Mouse (Mus musculus) midbrain, postnatal 0 days (tissue): Measurements from ENCODE around the gene Slc5a5. TPM values are rescaled to one million over a fixed set of nuclear protein-coding genes. Genes with fewer than 3 reads are reported as not detected.

Source experiments
- ATAC-seq: fragments of 200-750 bp; cut with Nextera tagmentation; 2 replicates; pipeline ENCODE4 v1.8.0; 2017; ENCODE audit warnings: moderate number of reproducible peaks, mild to moderate bottlenecking, moderate TSS enrichment, moderate library complexity; ENCODE audit not compliant: low FRiP score
- DNase-seq: peaks from one replicate; pipeline ENCODE4 v3.0.0-alpha.2; 2015; ENCODE audit warnings: low spot score
- H3K27ac ChIP-seq: fragments of 300-500 bp; sonication (generic); 2 replicates; pipeline ENCODE4 v1.5.1; 2014; ENCODE audit warnings: low read depth, mild to moderate bottlenecking, low read length, mixed read lengths
- H3K27me3 ChIP-seq: fragments of 300-500 bp; sonication (generic); 2 replicates; pipeline ENCODE4 v1.6.1; 2014; ENCODE audit warnings: low read length, control low read depth, mixed read lengths; ENCODE audit not compliant: insufficient read depth
- H3K36me3 ChIP-seq: fragments of 300-500 bp; sonication (generic); 2 replicates; pipeline ENCODE4 v1.6.1; 2014; ENCODE audit warnings: low read length, control low read depth, mixed read lengths; ENCODE audit not compliant: insufficient read depth
- H3K4me1 ChIP-seq: fragments of 300-500 bp; sonication (generic); 2 replicates; pipeline ENCODE4 v1.6.1; 2014; ENCODE audit warnings: mild to moderate bottlenecking, control low read depth, antibody characterized with exemption, low read length, mixed read lengths; ENCODE audit not compliant: insufficient read depth
- H3K4me2 ChIP-seq: fragments of 300-500 bp; sonication (generic); 2 replicates; pipeline ENCODE4 v1.6.1; 2014; ENCODE audit warnings: low read depth, mild to moderate bottlenecking, low read length, mixed read lengths; ENCODE audit not compliant: poor library complexity, severe bottlenecking
- H3K4me3 ChIP-seq: fragments of 300-500 bp; sonication (generic); 2 replicates; pipeline ENCODE4 v1.5.1; 2014; ENCODE audit warnings: low read depth, mild to moderate bottlenecking, low read length, moderate library complexity
- H3K9ac ChIP-seq: fragments of 300-500 bp; sonication (generic); replicated peaks from 2 replicates; pipeline ENCODE4 v1.6.1; 2014; ENCODE audit warnings: mild to moderate bottlenecking, low read length, moderate library complexity, mixed read lengths; ENCODE audit not compliant: poor library complexity, severe bottlenecking
- H3K9me3 ChIP-seq: fragments of 300-500 bp; sonication (generic); 2 replicates; pipeline ENCODE4 v1.6.1; 2016; ENCODE audit warnings: low read length, control low read depth
- CTCF ChIP-seq: IDR thresholded peaks from 2 replicates; pipeline ENCODE4 v1.5.1; 2016; ENCODE audit warnings: antibody characterized with exemption, mild to moderate bottlenecking
- WGBS: fragments of 180-500 bp; shearing (Covaris S2); extraction: QIAGEN DNeasy Blood & Tissue Kit; methylation state at CpG from one replicate; pipeline ENCODE4 v1.1.7; 2014; 5-methylcytosine and 5-hydroxymethylcytosine counted together
- polyA plus RNA-seq: library from polyadenylated mRNA; unstranded; fragments of >200 nt; fragmentation: Nextera tagmentation; extraction: Ambion mirVana; gene quantifications from 2 replicates; pipeline ENCODE4 v1.2.1, GENCODE M21; 2015
- total RNA-seq: library from RNA; depleted of rRNA; stranded (reverse); fragments of >200 nt; gene quantifications from 2 replicates; pipeline ENCODE4 v1.2.3, GENCODE M21; 2014

The Slc5a5 gene
- total and polyA plus RNA-seq, 2 experiments from 2014 or later, result 2.1 to 3.7 TPM

DNA sequence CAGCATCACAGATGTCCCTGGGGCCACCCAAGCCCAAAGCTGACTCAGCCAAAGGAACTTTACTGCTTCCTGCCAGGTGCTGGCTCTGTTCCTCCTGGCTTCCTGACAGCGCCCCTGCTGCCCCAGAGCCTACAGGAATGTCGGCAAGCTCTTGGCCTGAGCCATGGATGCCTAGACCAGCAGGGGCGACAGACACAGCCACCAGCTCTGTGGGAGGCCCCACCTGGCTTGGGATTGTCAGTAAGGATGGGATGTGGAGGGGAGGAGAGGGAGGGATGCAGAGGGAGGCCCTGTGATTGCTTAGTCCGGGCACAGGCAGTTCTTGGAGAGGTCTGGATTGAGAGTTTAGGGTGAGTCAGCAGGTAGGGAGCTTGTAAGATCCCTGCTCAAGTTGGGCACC is 12.4 kb downstream of the Slc5a5 start:
- no peak for ATAC-seq
- Histone ChIP-seq H3K4me1 (no peaks in the 10 kb centered on the region), H3K9me3 (no peaks in the 10 kb centered on the region), H3K4me3 (no peak overlapping the region), H3K27ac (no peak overlapping the region), H3K27me3 (no peaks in the 10 kb centered on the region), H3K9ac (peak overlapping the region; percentile 33; the same call in 1 of the 2 replicates), H3K36me3 (no peaks in the 10 kb centered on the region), H3K4me2 (no peak overlapping the region)
- peak; percentile 61 for DNase-seq
- WGBS, result 5% methylated on average over 4 of the region's 4 CpGs
- TF ChIP-seq CTCF, result peak; percentile 35

DNA sequence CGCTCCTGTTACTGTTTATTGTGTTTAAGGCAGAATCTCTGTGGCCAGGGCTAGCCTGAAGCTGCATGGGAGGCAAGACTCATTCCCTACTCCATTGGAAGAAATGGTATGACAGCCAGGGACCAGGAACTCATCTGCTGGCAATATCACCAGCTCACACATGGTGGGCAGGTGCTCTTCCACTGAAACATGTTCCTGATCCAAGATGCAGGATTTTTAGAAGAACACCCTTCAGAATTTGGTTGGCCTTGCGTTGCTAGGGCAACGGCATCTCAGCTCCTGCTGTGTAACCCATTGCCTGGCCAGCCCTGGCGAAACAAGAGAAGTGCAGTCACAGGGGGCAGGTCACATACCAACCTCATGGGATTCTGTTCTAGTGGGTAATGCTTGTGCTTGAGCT is 13.1 kb downstream of the Slc5a5 start:
- no peak overlapping the region for H3K9ac ChIP-seq
- no peak for TF ChIP-seq CTCF
- no peaks in the 10 kb centered on the region for H3K9me3 ChIP-seq
- no peak overlapping the region for H3K27ac ChIP-seq
- 46% methylated on average over 4 of the region's 4 CpGs for WGBS
- no peaks in the 10 kb centered on the region for H3K36me3 ChIP-seq
- no peaks in the 10 kb centered on the region for H3K27me3 ChIP-seq
- DNase-seq (no peak), ATAC-seq (no peak; the same call in 1 of the 2 replicates)
- no peak overlapping the region for H3K4me3 ChIP-seq
- no peak overlapping the region for H3K4me2 ChIP-seq
- no peaks in the 10 kb centered on the region for H3K4me1 ChIP-seq

DNA sequence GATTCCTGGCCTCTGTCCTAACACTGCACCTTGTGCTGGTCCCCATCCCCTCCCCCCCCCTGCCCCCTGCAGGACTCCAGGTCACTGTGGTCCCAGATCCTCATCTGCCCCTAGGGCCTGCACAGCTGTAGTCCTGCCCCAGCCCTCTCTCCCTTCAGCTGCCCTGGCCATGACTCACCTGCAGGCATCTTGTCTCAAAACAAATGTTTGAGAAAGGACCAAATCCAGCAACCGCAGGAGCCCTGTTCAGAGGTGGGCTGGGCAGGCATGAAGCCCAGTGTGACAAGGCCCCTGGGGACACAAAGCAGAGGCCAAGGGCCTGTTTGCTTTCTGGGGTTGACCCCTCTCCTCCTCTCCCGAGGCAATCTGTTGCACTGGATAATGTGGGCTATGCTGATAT is 14.4 kb downstream of the Slc5a5 start:
- Histone ChIP-seq H3K9ac (no peak overlapping the region), H3K4me2 (no peak overlapping the region), H3K4me1 (no peaks in the 10 kb centered on the region), H3K27ac (no peak overlapping the region), H3K36me3 (no peaks in the 10 kb centered on the region), H3K9me3 (no peaks in the 10 kb centered on the region), H3K4me3 (no peak overlapping the region), H3K27me3 (no peaks in the 10 kb centered on the region)
- no peak for DNase-seq
- 39% methylated on average over 2 of the region's 2 CpGs for WGBS
- ATAC-seq, result no peak
- TF ChIP-seq CTCF, result no peak

DNA sequence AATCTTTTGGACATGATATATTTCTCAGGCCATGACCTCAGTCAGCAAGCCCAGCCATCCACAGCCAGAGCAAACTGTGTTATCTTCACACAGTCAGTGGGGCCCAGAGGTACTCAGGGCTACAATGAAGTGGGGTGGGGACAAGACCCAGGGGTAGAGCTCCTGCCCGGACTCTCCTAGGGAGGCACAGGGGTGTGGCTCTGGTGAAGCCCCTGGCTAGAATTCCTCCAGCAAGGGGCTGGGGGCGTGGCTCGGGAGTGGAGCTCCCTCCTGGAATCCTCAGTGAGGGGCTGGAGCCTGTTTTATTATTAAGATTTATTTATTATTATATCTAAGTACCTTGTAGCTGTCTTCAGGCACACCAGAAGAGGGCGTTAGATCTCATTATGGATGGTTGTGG is 16.2 kb downstream of the Slc5a5 start:
- Histone ChIP-seq H3K4me3 (no peak overlapping the region), H3K27ac (no peak overlapping the region), H3K9ac (no peak overlapping the region), H3K4me1 (no peaks in the 10 kb centered on the region), H3K4me2 (no peak overlapping the region), H3K27me3 (no peaks in the 10 kb centered on the region), H3K9me3 (no peaks in the 10 kb centered on the region), H3K36me3 (no peaks in the 10 kb centered on the region)
- WGBS, result 59% methylated on average over 4 of the region's 4 CpGs
- TF ChIP-seq CTCF, result no peak
- DNase-seq (no peak), ATAC-seq (no peak)

DNA sequence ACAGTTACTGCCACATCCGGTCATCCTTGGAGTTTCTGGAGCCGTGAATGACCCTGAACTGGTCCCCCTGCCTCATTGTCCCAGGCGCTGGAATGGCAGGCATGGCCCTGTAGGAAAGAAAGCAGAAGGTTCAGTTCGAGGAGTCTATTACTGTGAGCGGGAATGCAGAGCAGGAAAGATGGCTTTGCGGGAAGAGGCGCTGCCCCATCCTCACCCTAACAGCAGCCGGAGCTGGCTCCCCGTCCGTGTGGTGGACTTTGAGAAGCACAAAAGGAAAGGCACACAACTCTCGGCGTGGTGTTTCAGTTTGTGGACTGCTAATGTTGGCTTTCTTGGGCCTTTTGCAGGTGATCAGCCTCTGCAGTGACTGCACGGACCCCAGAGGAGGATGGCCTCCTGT is 18.1 kb downstream of the Slc5a5 start:
- ATAC-seq (no peak), DNase-seq (no peak)
- Histone ChIP-seq H3K9ac (no peak overlapping the region), H3K27me3 (no peaks in the 10 kb centered on the region), H3K4me3 (no peak overlapping the region), H3K4me2 (no peak overlapping the region), H3K27ac (peak overlapping the region; percentile 85; the same call in 1 of the 2 replicates), H3K36me3 (no peaks in the 10 kb centered on the region), H3K4me1 (no peaks in the 10 kb centered on the region), H3K9me3 (no peaks in the 10 kb centered on the region)
- no peak for TF ChIP-seq CTCF
- 93% methylated on average over 13 of the region's 13 CpGs for WGBS

DNA sequence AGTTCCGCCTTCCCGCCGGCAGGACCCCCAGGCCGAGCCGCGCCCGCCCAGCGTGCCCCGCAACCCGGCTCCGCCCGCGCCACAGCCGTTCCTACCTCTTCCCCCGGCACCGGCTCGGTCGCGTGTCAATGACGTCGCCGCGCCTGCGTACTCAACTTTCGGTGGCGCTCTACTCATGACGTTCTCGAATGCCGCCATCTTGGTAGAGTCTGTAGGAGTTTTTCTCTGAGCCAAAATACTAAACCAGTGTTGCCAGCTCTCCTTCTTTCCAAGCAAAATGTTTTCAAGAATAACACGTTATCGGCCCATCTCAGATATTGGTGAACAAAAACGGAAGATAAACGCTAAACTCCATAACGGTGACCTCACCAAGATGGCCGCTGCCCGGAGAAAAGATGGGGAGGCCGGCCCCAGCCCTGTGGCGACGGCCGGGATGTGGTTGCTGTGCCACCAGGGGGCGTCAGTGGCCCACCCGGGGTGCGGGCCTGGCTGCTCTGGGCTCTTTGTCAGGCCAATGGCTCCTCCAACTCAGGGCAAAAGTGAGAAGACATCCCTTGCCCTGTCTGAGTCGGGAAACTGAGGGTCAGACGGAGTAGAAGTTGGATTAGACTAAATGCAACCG is 19.1 kb downstream of the Slc5a5 start, which contains the start of gene Ccdc124:
Gene Ccdc124, minus strand, starts transcription at position 572 of the 622 bp plus-strand sequence.
- H3K9ac ChIP-seq, result peak within 1 kb of the TSS; percentile 84
- peak within 1 kb of the TSS; percentile 91 for H3K4me3 ChIP-seq
- no peaks in the 10 kb centered on the region for H3K9me3 ChIP-seq
- H3K36me3 ChIP-seq, result peaks cover 2% of the 10 kb centered on the region; the same call in 1 of the 2 replicates
- peak; percentile 94 for TF ChIP-seq CTCF
- H3K27me3 ChIP-seq, result no peaks in the 10 kb centered on the region
- DNase-seq (peak; percentile 95), ATAC-seq (peak; percentile 86)
- peak within 1 kb of the TSS; percentile 85 for H3K27ac ChIP-seq
- WGBS, result under 1% methylated on average over 46 of the region's 46 CpGs
- H3K4me2 ChIP-seq, result peak within 1 kb of the TSS; percentile 94
- H3K4me1 ChIP-seq, result peaks cover 3% of the 10 kb centered on the region; the same call in 1 of the 2 replicates
